Mouse (Mus musculus): Measurements from ENCODE around the gene Gpsm1.

DNA sequence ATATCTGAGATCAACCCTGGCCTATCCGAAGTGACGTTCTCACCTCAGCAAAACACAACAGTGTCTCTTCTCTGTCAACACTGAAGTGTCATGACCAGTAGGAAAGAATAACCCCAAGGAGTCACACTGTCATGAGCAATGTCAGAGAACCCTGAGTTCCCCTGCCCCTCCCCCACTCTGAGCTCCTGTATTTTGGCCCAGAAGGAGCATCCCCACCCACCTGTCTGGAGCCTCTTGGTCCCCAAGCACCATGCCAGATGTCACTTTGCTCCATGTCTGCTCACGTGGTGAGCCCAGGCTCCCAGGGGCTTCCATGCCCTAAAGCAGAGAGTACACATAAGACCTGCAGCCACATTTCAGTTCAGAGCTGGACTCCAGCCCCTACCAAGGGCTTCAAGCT lies 35.6 kb upstream of the Gpsm1 start:
- TF ChIP-seq CTCF (IDR thresholded peaks at IDR 0.05; ENCODE audit: borderline replicate concordance, insufficient read depth, low read depth, low read length) (no peak), POLR2A (IDR thresholded peaks at IDR 0.05; ENCODE audit: borderline replicate concordance, insufficient read depth, low read length) (no peak)
